Mouse (Mus musculus): ENCODE measurements around the gene Coro1c.

Coro1c gene

GRCm38 (mm10) chr5:113828481-113828880 is 80.1 kb downstream of the Coro1c start:
- no peak for DNase-seq (ENCODE audit: low spot score)

- DNase-seq (ENCODE audit: low spot score) = no peak
Measured at GRCm38 (mm10) chr5:113827991-113828411, 80.6 kb downstream of the Coro1c start.

GRCm38 (mm10) chr5:113826619-113827018 is 81.9 kb downstream of the Coro1c start:
- DNase-seq (ENCODE audit: low spot score) = no peak

- DNase-seq (ENCODE audit: low spot score) = no peak
Measured at GRCm38 (mm10) chr5:113825558-113825957, 83.0 kb downstream of the Coro1c start.

GRCm38 (mm10) chr5:113824228-113824627 is 84.3 kb downstream of the Coro1c start:
- no peak for DNase-seq (ENCODE audit: low spot score)

- no peak for DNase-seq (ENCODE audit: low spot score)
Measured at GRCm38 (mm10) chr5:113818572-113818971, 90.0 kb downstream of the Coro1c start.

GRCm38 (mm10) chr5:113815638-113816152 is 92.9 kb downstream of the Coro1c start:
- peak; percentile 49 for DNase-seq (ENCODE audit: low spot score)

GRCm38 (mm10) chr5:113815041-113815389 is 93.5 kb downstream of the Coro1c start:
- no peak for DNase-seq (ENCODE audit: low spot score)

GRCm38 (mm10) chr5:113814111-113815040 is 94.2 kb downstream of the Coro1c start:
- DNase-seq (ENCODE audit: low spot score) = no peak

GRCm38 (mm10) chr5:113813608-113814007 is 95.0 kb downstream of the Coro1c start:
- no peak for DNase-seq (ENCODE audit: low spot score)

- no peak for DNase-seq (ENCODE audit: low spot score)
Measured at GRCm38 (mm10) chr5:113812638-113813037, 95.9 kb downstream of the Coro1c start.

- DNase-seq (ENCODE audit: low spot score) = peak; percentile 35
Measured at GRCm38 (mm10) chr5:113811824-113812420, 96.6 kb downstream of the Coro1c start.

GRCm38 (mm10) chr5:113810111-113810510 is 98.4 kb downstream of the Coro1c start:
- no peak for DNase-seq (ENCODE audit: low spot score)

GRCm38 (mm10) chr5:113808177-113808576 is 100.4 kb downstream of the Coro1c start:
- DNase-seq (ENCODE audit: low spot score) = no peak

GRCm38 (mm10) chr5:113807712-113808111 is 100.8 kb downstream of the Coro1c start:
- no peak for DNase-seq (ENCODE audit: low spot score)

GRCm38 (mm10) chr5:113806414-113806813 is 102.1 kb downstream of the Coro1c start:
- no peak for DNase-seq (ENCODE audit: low spot score)

GRCm38 (mm10) chr5:113805301-113805700 is 103.3 kb downstream of the Coro1c start:
- DNase-seq (ENCODE audit: low spot score) = no peak

GRCm38 (mm10) chr5:113804395-113804966 is 104.1 kb downstream of the Coro1c start:
- DNase-seq (ENCODE audit: low spot score) = no peak

- peak; percentile 52 for DNase-seq (ENCODE audit: low spot score)
Measured at GRCm38 (mm10) chr5:113800280-113800679, 108.3 kb downstream of the Coro1c start, which contains the start of gene Tmem119. Gene Tmem119, minus strand, starts transcription at chr5:113800516.

GRCm38 (mm10) chr5:113799691-113800090 is 108.9 kb downstream of the Coro1c start:
- DNase-seq (ENCODE audit: low spot score) = no peak

GRCm38 (mm10) chr5:113798525-113798924 is 110.0 kb downstream of the Coro1c start:
- DNase-seq (ENCODE audit: low spot score) = no peak

GRCm38 (mm10) chr5:113797149-113797882 is 111.2 kb downstream of the Coro1c start:
- no peak for DNase-seq (ENCODE audit: low spot score)
